Mouse (Mus musculus) midbrain, embryonic 15.5 days (tissue): ENCODE measurements around the gene Adamts17. TPM values are rescaled to one million over a fixed set of nuclear protein-coding genes. Genes with fewer than 3 reads are reported as not detected.

Experiments used
- ATAC-seq: fragments of 200-750 bp; cut with Nextera tagmentation; replicated peaks from 2 replicates; pipeline ENCODE4 v1.8.0; 2017; ENCODE audit warnings: moderate TSS enrichment
- H3K27ac ChIP-seq: fragments of 300-500 bp; sonication (generic); 2 replicates; pipeline ENCODE4 v1.5.1; 2015; ENCODE audit warnings: mild to moderate bottlenecking, inconsistent platforms
- H3K27me3 ChIP-seq: fragments of 300-500 bp; sonication (generic); replicated peaks from 2 replicates; pipeline ENCODE4 v1.6.1; 2015; ENCODE audit warnings: inconsistent platforms
- H3K36me3 ChIP-seq: fragments of 300-500 bp; sonication (generic); replicated peaks from 2 replicates; pipeline ENCODE4 v1.6.1; 2015; ENCODE audit warnings: inconsistent platforms
- H3K4me1 ChIP-seq: fragments of 300-500 bp; sonication (generic); 2 replicates; pipeline ENCODE4 v1.6.1; 2015; ENCODE audit warnings: inconsistent platforms
- H3K4me2 ChIP-seq: fragments of 300-500 bp; sonication (generic); 2 replicates; pipeline ENCODE4 v1.6.1; 2015; ENCODE audit warnings: inconsistent platforms, mild to moderate bottlenecking, moderate library complexity
- H3K4me3 ChIP-seq: fragments of 300-500 bp; sonication (generic); 2 replicates; pipeline ENCODE4 v1.5.1; 2015; ENCODE audit warnings: mild to moderate bottlenecking, inconsistent platforms
- H3K9ac ChIP-seq: fragments of 300-500 bp; sonication (generic); 2 replicates; pipeline ENCODE4 v1.6.1; 2015; ENCODE audit warnings: mild to moderate bottlenecking, inconsistent platforms
- H3K9me3 ChIP-seq: fragments of 300-500 bp; sonication (generic); 2 replicates; pipeline ENCODE4 v1.6.1; 2016; ENCODE audit warnings: inconsistent platforms
- WGBS: fragments of 180-500 bp; shearing (Covaris S2); methylation state at CpG from one replicate; pipeline ENCODE4 v1.1.7; 2015; ENCODE audit warnings: mixed read lengths; 5-methylcytosine and 5-hydroxymethylcytosine counted together
- polyA plus RNA-seq: library from polyadenylated mRNA; unstranded; fragments of >200 nt; fragmentation: Nextera tagmentation; extraction: Ambion mirVana; gene quantifications from 2 replicates; pipeline ENCODE4 v1.2.1, GENCODE M21; 2015

Gene Adamts17
- polyA plus RNA-seq, 1 experiment from 2014 or later, result 3.7 TPM

- Histone ChIP-seq H3K4me1 (no peaks in the 10 kb centered on the region), H3K4me3 (no peak overlapping the region), H3K9me3 (no peaks in the 10 kb centered on the region), H3K27me3 (no peaks in the 10 kb centered on the region), H3K27ac (no peak overlapping the region), H3K4me2 (no peak overlapping the region), H3K36me3 (no peaks in the 10 kb centered on the region), H3K9ac (no peak overlapping the region)
- ATAC-seq, result no peak
- WGBS, result 42% methylated on average over 3 of the region's 3 CpGs
Measured at GRCm38 (mm10) chr7:67152626-67153025, 313.1 kb downstream of the Adamts17 start.

- 95% methylated on average over 8 of the region's 8 CpGs for WGBS
- no peaks in the 10 kb centered on the region for H3K4me1 ChIP-seq
- no peak overlapping the region for H3K4me3 ChIP-seq
- H3K9me3 ChIP-seq, result no peaks in the 10 kb centered on the region
- H3K27me3 ChIP-seq, result no peaks in the 10 kb centered on the region
- H3K36me3 ChIP-seq, result no peaks in the 10 kb centered on the region
- ATAC-seq, result no peak
- no peak overlapping the region for H3K27ac ChIP-seq
- H3K9ac ChIP-seq, result no peak overlapping the region
- no peak overlapping the region for H3K4me2 ChIP-seq
Measured at GRCm38 (mm10) chr7:67162135-67162534, 322.6 kb downstream of the Adamts17 start.

- no peak for ATAC-seq
- peaks cover 7% of the 10 kb centered on the region for H3K4me1 ChIP-seq
- no peak overlapping the region for H3K27ac ChIP-seq
- WGBS, result 87% methylated on average over 9 of the region's 9 CpGs
- H3K4me2 ChIP-seq, result no peak overlapping the region
- H3K9ac ChIP-seq, result no peak overlapping the region
- no peaks in the 10 kb centered on the region for H3K36me3 ChIP-seq
- no peaks in the 10 kb centered on the region for H3K9me3 ChIP-seq
- no peak overlapping the region for H3K4me3 ChIP-seq
- no peaks in the 10 kb centered on the region for H3K27me3 ChIP-seq
Measured at GRCm38 (mm10) chr7:67168288-67168687, 328.8 kb downstream of the Adamts17 start.

- H3K27ac ChIP-seq, result no peak overlapping the region
- no peaks in the 10 kb centered on the region for H3K27me3 ChIP-seq
- H3K4me3 ChIP-seq, result no peak overlapping the region
- no peaks in the 10 kb centered on the region for H3K36me3 ChIP-seq
- no peaks in the 10 kb centered on the region for H3K9me3 ChIP-seq
- no peak overlapping the region for H3K4me2 ChIP-seq
- 72% methylated on average over 9 of the region's 9 CpGs for WGBS
- H3K9ac ChIP-seq, result no peak overlapping the region
- H3K4me1 ChIP-seq, result peaks cover 7% of the 10 kb centered on the region
- ATAC-seq, result peak; percentile 56; the same call in 1 of the 2 replicates
Measured at GRCm38 (mm10) chr7:67168763-67169569, 329.4 kb downstream of the Adamts17 start.

- Histone ChIP-seq H3K27me3 (no peaks in the 10 kb centered on the region), H3K36me3 (no peaks in the 10 kb centered on the region), H3K4me1 (peaks cover 7% of the 10 kb centered on the region), H3K27ac (no peak overlapping the region), H3K4me2 (no peak overlapping the region), H3K4me3 (no peak overlapping the region), H3K9me3 (no peaks in the 10 kb centered on the region), H3K9ac (no peak overlapping the region)
- ATAC-seq, result no peak
- 53% methylated on average over 2 of the region's 2 CpGs for WGBS
Measured at GRCm38 (mm10) chr7:67173522-67174195, 334.1 kb downstream of the Adamts17 start.

GRCm38 (mm10) chr7:67183786-67184185, 344.3 kb downstream of the Adamts17 start:
- WGBS, result 7% methylated on average over 4 of the region's 4 CpGs
- H3K4me3 ChIP-seq, result no peak overlapping the region
- H3K27me3 ChIP-seq, result no peaks in the 10 kb centered on the region
- no peak for ATAC-seq
- no peak overlapping the region for H3K27ac ChIP-seq
- H3K9me3 ChIP-seq, result no peaks in the 10 kb centered on the region
- H3K4me2 ChIP-seq, result no peak overlapping the region
- no peaks in the 10 kb centered on the region for H3K4me1 ChIP-seq
- no peak overlapping the region for H3K9ac ChIP-seq
- H3K36me3 ChIP-seq, result no peaks in the 10 kb centered on the region

GRCm38 (mm10) chr7:67199412-67199811, 359.9 kb downstream of the Adamts17 start:
- H3K9ac ChIP-seq, result no peak overlapping the region
- H3K4me3 ChIP-seq, result no peak overlapping the region
- no peaks in the 10 kb centered on the region for H3K36me3 ChIP-seq
- no peaks in the 10 kb centered on the region for H3K4me1 ChIP-seq
- WGBS, result 18% methylated on average over 10 of the region's 10 CpGs
- no peak overlapping the region for H3K27ac ChIP-seq
- no peak overlapping the region for H3K4me2 ChIP-seq
- H3K27me3 ChIP-seq, result no peaks in the 10 kb centered on the region
- no peaks in the 10 kb centered on the region for H3K9me3 ChIP-seq
- peak; percentile 56; the same call in 1 of the 2 replicates for ATAC-seq

Other genes with a start within 250 kb of the Adamts17 start
- 17.6 and 17.8 TPM in 2 replicates for gene Asb7, start 150.1 kb upstream of the Adamts17 start, polyA plus RNA-seq
- 18.2 and 22.1 TPM in 2 replicates for gene Lins1, start 149.8 kb upstream of the Adamts17 start, polyA plus RNA-seq
- 0.46 and 0.50 TPM in 2 replicates for gene Cers3, start 96.2 kb upstream of the Adamts17 start, polyA plus RNA-seq